Mouse (Mus musculus): ENCODE results near the gene Cdipt.
A peak's percentile ranks its signal among the peaks of the same experiment; 100 is the strongest.

Gene Cdipt

GRCm38 (mm10) chr7:127025556-127026160 lies 49.9 kb downstream of the Cdipt start:
- no peak for DNase-seq

GRCm38 (mm10) chr7:127026161-127026600 lies 50.5 kb downstream of the Cdipt start:
- peak; percentile 89 for DNase-seq

GRCm38 (mm10) chr7:127026616-127026983 lies 50.9 kb downstream of the Cdipt start:
- DNase-seq: no peak

- peak; percentile 100 for DNase-seq
Measured at GRCm38 (mm10) chr7:127026984-127027726, 51.4 kb downstream of the Cdipt start, which contains the start of gene Maz. Gene Maz, minus strand, starts transcription at chr7:127027037.

- no peak for DNase-seq
Measured at GRCm38 (mm10) chr7:127027885-127028284, 52.2 kb downstream of the Cdipt start.
